Mouse (Mus musculus) heart, adult 2 months (tissue): ENCODE results near the gene Rnf40.

ENCODE experiments used
- EP300 ChIP-seq: fragments of 200-500 bp; IDR thresholded peaks from 2 replicates; pipeline ENCODE4 v1.6.1; 2011; ENCODE audit warnings: low read depth, low read length, control low read depth; ENCODE audit not compliant: insufficient read depth
- POLR2A ChIP-seq: fragments of 200-500 bp; IDR thresholded peaks from 2 replicates; pipeline ENCODE4 v1.6.1; 2011; ENCODE audit warnings: mild to moderate bottlenecking, low read depth, low read length, control low read depth; ENCODE audit not compliant: insufficient read depth

GRCm38 (mm10) chr7:127573503-127574008, 15.0 kb upstream of the Rnf40 start:
- no peak for TF ChIP-seq EP300
- TF ChIP-seq POLR2A = no peak
